Mouse (Mus musculus) stomach, embryonic 15.5 days (tissue): ENCODE data around the gene Hjurp. TPM values are rescaled to one million over a fixed set of nuclear protein-coding genes. Genes with fewer than 3 reads are reported as not detected.
A peak's percentile ranks its signal among the peaks of the same experiment; 100 is the strongest.

ENCODE experiments used
- ATAC-seq: fragments of 200-750 bp; cut with Nextera tagmentation; 2 replicates; pipeline ENCODE4 v1.8.0; 2017; ENCODE audit warnings: low read depth, moderate number of reproducible peaks, moderate TSS enrichment; ENCODE audit not compliant: insufficient read depth, low FRiP score
- H3K27ac ChIP-seq: fragments of 300-500 bp; sonication (generic); 2 replicates; pipeline ENCODE4 v1.5.1; 2015; ENCODE audit warnings: mild to moderate bottlenecking, inconsistent platforms
- H3K27me3 ChIP-seq: fragments of 300-500 bp; sonication (generic); replicated peaks from 2 replicates; pipeline ENCODE4 v1.6.1; 2015; ENCODE audit warnings: inconsistent platforms
- H3K36me3 ChIP-seq: fragments of 300-500 bp; sonication (generic); 2 replicates; pipeline ENCODE4 v1.6.1; 2015; ENCODE audit warnings: inconsistent platforms
- H3K4me1 ChIP-seq: fragments of 300-500 bp; sonication (generic); 2 replicates; pipeline ENCODE4 v1.6.1; 2015; ENCODE audit warnings: inconsistent platforms
- H3K4me2 ChIP-seq: fragments of 300-500 bp; sonication (generic); 2 replicates; pipeline ENCODE4 v1.6.1; 2015; ENCODE audit warnings: mild to moderate bottlenecking, inconsistent platforms
- H3K4me3 ChIP-seq: fragments of 300-500 bp; sonication (generic); replicated peaks from 2 replicates; pipeline ENCODE4 v1.5.1; 2015; ENCODE audit warnings: inconsistent platforms
- H3K9ac ChIP-seq: fragments of 300-500 bp; sonication (generic); 2 replicates; pipeline ENCODE4 v1.6.1; 2015; ENCODE audit warnings: inconsistent platforms
- H3K9me3 ChIP-seq: fragments of 300-500 bp; sonication (generic); 2 replicates; pipeline ENCODE4 v1.6.1; 2016; ENCODE audit warnings: inconsistent platforms
- WGBS: fragments of 180-500 bp; shearing (Covaris S2); methylation state at CpG from one replicate; pipeline ENCODE4 v1.1.7; 2015; 5-methylcytosine and 5-hydroxymethylcytosine counted together
- polyA plus RNA-seq: library from polyadenylated mRNA; unstranded; fragments of >200 nt; fragmentation: Nextera tagmentation; extraction: Ambion mirVana; gene quantifications from 2 replicates; pipeline ENCODE4 v1.2.1, GENCODE M21; 2015

Gene Hjurp
- polyA plus RNA-seq, 1 experiment from 2014 or later, result 162 TPM

DNA sequence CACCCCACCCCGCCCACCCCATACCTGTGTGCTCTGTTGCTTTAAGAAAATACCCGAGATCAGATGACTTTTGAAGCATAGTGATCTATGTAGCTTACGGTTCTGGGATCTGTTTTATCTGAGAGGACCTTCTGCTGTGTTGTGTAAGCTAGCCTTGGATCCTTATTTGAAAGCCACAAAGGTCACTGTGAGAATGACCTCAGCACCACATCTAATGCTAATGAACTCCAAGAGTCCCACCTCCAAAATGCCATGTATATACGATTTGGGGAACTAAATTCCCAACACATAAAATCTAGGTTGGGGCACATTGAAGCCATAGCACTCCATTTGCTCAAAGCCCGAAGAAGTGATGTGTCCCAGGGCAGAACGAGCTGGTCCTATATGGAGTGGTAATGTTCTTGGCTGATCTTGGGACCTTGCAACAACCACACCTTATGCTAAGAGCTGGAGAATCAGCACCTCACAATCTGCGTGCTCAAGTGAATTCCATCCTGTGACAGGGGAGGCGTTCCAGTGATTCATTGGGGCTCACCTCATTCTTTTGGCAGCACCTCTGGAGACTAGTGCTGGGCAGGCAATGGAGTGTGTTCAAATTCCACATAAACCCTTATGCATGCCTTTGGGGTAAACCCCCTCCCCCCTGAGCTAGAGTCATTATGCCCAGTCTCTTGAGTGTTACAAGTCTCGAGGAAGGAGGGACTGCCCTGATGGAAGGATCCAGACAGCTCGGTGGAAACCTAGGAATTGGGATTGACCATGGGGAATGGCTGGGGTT is 20.4 kb downstream of the Hjurp start:
- WGBS, result 74% methylated on average over 10 of the region's 10 CpGs
- Histone ChIP-seq H3K36me3 (peaks cover 20% of the 10 kb centered on the region), H3K4me3 (no peak overlapping the region), H3K4me1 (peaks cover 7% of the 10 kb centered on the region; the same call in 1 of the 2 replicates), H3K9me3 (no peaks in the 10 kb centered on the region), H3K9ac (no peak overlapping the region), H3K4me2 (no peak overlapping the region), H3K27ac (no peak overlapping the region), H3K27me3 (no peaks in the 10 kb centered on the region)
- no peak for ATAC-seq

DNA sequence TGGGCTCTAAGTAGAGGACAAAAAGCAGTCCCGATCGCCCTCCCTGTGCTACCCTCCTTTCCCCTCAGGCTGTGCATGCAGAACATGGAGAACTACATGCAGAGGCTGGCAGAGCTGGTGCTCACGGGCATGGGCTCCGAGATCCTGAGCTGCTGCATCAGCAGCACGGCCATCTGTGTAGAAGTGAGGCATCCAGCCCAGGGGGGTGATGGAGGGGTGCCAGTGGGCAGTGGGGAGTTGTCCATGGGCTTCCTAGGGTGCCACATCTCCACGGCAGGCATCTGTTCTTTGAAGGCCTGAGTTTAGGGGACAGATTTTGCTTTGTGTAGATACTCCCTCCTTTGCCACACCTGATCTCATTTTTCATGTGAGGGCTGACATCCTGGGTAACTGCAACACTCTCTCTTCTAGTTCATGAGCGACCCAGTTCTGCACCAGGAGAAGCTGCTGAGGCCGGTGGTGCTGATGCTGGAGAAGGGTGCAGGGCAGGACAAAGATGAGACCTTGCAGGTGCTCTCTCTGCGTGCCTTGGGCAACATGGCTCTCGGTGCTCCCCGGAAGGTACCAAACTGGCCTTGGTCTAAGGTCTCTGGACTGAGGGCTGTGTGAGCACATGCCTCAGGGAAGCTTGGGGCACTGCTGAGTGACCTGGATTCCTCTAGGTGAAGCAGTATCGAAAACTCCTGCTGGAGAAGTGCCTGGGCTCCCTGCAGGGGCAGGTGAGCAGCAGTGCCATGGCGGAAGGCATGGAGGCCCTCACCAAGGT is 21.3 kb downstream of the Hjurp start:
- no peak for ATAC-seq
- WGBS, result 76% methylated on average over 13 of the region's 13 CpGs

DNA sequence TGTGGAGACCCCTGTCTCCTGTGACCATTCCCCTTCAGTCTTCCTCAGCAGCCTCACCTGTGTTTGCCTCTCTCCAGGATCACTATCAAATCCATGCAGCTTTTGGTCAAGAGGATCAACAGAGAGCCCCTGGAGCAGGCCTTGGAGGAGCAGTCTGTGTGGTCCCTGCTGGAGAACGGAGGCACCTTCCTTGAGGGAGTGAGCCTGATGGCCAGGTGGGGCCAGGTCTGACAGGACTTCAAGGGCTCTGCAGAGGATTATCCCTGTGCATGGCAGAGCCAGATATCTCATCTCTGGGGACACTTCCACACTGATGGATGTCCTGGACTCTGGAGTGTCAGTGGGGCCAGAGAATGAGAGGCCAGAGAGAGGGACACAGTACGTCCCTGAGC is 22.0 kb downstream of the Hjurp start:
- WGBS, result 51% methylated on average over 2 of the region's 2 CpGs
- ATAC-seq, result no peak
- H3K4me3 ChIP-seq, result no peak overlapping the region

More for the DNA sequence above, 21.3 kb downstream of the Hjurp start:
- Histone ChIP-seq H3K4me2 (no peak overlapping the region), H3K9me3 (no peaks in the 10 kb centered on the region), H3K27me3 (no peaks in the 10 kb centered on the region), H3K9ac (no peak overlapping the region), H3K4me1 (no peaks in the 10 kb centered on the region), H3K36me3 (peaks cover 11% of the 10 kb centered on the region; the same call in 1 of the 2 replicates), H3K4me3 (no peak overlapping the region), H3K27ac (no peak overlapping the region)

DNA sequence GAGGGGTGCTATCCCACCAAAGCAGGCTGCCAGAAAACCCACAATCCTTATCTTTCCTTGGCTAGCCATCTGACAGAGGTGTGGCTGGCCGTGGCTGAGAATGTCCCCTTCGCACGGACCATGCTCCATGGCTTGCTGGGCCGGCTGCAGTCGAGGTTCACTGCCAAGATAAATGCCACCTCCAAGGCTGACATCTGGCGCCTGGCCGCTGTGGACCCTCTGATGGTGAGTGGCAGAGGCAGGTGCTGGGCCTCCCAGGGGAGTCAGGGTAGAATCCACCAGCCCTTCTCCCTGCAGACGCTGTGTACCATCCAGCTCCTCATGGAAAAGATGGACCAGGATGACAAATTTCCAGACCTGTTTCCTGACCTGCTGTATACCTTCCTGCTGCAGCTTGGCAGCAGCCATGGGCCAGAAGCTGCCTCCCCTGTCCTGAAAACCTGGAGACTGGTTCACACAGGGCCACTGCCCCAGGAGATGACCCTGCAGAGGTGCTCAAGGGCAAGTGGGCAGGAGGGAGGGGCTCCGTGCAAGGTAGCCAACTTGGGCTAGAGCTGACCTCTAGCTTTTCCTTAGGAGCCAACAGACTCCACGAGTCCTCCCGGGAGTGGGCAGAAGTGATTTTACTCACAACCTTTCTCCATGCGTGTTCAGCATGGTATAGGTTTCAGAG is 22.5 kb downstream of the Hjurp start:
- Histone ChIP-seq H3K27me3 (no peaks in the 10 kb centered on the region), H3K4me3 (no peak overlapping the region), H3K9ac (no peak overlapping the region), H3K9me3 (0 out of 2 replicates have a peak, but pooled peaks cover 4% of the 10 kb centered on the region), H3K27ac (no peak overlapping the region), H3K36me3 (no peaks in the 10 kb centered on the region), H3K4me1 (no peaks in the 10 kb centered on the region), H3K4me2 (no peak overlapping the region)
- ATAC-seq, result no peak
- 86% methylated on average over 12 of the region's 12 CpGs for WGBS

More for the DNA sequence above, 22.0 kb downstream of the Hjurp start:
- H3K27me3 ChIP-seq, result no peaks in the 10 kb centered on the region
- H3K4me1 ChIP-seq, result no peaks in the 10 kb centered on the region
- no peak overlapping the region for H3K4me2 ChIP-seq
- H3K9ac ChIP-seq, result no peak overlapping the region
- H3K27ac ChIP-seq, result no peak overlapping the region
- no peaks in the 10 kb centered on the region for H3K9me3 ChIP-seq
- peaks cover 4% of the 10 kb centered on the region; the same call in 1 of the 2 replicates for H3K36me3 ChIP-seq

DNA sequence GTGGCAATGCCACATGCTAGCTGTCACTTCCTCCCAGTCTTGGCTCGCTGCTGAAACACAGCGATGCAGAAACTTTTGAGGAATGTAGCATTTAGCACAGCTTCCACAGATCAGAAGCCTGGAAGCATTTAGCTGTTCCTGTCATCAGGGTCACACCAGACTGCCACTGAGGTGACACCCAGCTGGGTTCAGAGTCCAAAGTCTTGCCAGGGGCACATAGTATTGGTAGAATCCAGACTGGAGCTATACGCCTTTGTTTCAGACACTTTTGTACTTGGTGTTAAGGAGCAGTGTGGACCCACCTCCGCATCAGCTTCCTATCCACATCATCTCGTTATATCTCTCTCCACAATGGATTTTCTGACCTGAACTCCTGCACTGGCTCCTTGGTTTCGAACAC is 23.9 kb downstream of the Hjurp start:
- Histone ChIP-seq H3K9me3 (peaks cover 11% of the 10 kb centered on the region; the same call in 1 of the 2 replicates), H3K27me3 (no peaks in the 10 kb centered on the region), H3K4me1 (no peaks in the 10 kb centered on the region), H3K9ac (no peak overlapping the region), H3K27ac (no peak overlapping the region), H3K36me3 (no peaks in the 10 kb centered on the region), H3K4me2 (no peak overlapping the region), H3K4me3 (no peak overlapping the region)
- 74% methylated on average over 6 of the region's 6 CpGs for WGBS
- no peak for ATAC-seq

DNA sequence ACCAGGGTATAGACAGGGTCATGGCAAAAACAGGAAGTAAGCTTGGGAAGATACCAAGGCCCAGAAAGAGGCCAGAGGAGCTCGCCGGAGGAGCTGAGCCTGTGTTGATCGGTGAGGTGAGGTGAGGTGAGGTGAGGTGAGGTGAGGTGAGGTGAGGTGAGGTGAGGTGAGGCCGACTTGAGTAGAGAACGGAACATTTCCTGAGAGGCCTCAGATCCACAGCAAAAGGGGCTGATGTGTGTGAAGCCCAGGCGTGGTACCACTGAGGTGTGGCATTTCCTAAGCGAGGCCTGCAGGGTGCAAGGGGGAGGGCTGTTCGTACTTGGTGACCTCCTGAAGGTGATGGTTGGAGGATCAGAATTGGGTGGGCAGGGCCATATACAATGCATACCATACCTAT is 24.3 kb downstream of the Hjurp start:
- H3K27ac ChIP-seq, result no peak overlapping the region
- ATAC-seq, result no peak
- H3K4me2 ChIP-seq, result no peak overlapping the region
- peaks cover 11% of the 10 kb centered on the region; the same call in 1 of the 2 replicates for H3K9me3 ChIP-seq
- H3K36me3 ChIP-seq, result no peaks in the 10 kb centered on the region
- H3K4me1 ChIP-seq, result no peaks in the 10 kb centered on the region
- H3K9ac ChIP-seq, result no peak overlapping the region
- 71% methylated on average over 8 of the region's 8 CpGs for WGBS
- no peaks in the 10 kb centered on the region for H3K27me3 ChIP-seq
- no peak overlapping the region for H3K4me3 ChIP-seq

DNA sequence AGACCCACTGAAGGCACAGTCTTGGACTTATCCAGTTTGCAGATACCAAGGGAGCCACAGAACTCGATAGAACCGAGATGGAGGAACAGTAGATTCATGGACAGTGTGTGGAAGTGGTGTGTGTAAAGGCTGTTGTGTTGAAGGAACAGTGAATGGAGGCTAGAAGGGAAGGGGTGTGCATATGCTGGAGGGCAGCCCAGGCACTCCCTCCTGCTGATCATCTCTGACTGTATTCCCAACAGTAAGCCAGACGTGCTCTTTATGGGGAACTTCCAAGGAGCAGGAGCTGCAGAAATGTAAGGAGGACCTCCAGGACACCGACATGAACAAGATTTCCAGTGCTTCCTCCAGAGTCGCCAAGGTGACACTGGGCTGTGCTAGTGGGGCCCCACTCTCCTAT is 27.4 kb downstream of the Hjurp start:
- no peak overlapping the region for H3K9ac ChIP-seq
- no peak overlapping the region for H3K4me2 ChIP-seq

DNA sequence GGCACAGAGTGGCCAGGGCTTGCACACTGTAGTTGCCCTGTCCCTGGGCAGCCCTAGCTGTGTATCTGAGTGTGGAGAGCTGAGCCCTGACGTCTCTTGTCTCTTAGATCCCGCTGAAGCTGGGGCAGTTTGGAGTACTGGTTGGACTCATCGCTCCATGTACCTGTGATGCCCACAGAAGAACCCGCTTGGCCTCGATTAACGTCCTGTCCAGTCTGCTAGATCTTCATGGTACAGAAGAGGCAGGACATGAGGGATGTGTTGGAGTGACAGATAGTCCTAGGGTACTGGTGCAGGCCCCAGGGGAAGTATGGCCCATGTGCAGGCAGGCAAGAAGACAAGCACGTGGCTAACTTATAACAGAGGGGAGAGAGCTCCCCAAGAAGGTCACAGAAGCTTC is 27.8 kb downstream of the Hjurp start:
- Histone ChIP-seq H3K4me1 (no peaks in the 10 kb centered on the region), H3K9ac (no peak overlapping the region), H3K27me3 (no peaks in the 10 kb centered on the region), H3K27ac (no peak overlapping the region), H3K4me3 (no peak overlapping the region), H3K36me3 (no peaks in the 10 kb centered on the region), H3K9me3 (peaks cover 15% of the 10 kb centered on the region; the same call in 1 of the 2 replicates), H3K4me2 (no peak overlapping the region)
- ATAC-seq, result peak; percentile 1; the same call in 1 of the 2 replicates
- WGBS, result 75% methylated on average over 7 of the region's 7 CpGs

More for the DNA sequence above, 27.4 kb downstream of the Hjurp start:
- no peaks in the 10 kb centered on the region for H3K4me1 ChIP-seq
- ATAC-seq, result no peak
- 79% methylated on average over 5 of the region's 5 CpGs for WGBS
- no peak overlapping the region for H3K27ac ChIP-seq
- no peaks in the 10 kb centered on the region for H3K27me3 ChIP-seq
- no peak overlapping the region for H3K4me3 ChIP-seq
- H3K36me3 ChIP-seq, result no peaks in the 10 kb centered on the region
- peaks cover 15% of the 10 kb centered on the region; the same call in 1 of the 2 replicates for H3K9me3 ChIP-seq

DNA sequence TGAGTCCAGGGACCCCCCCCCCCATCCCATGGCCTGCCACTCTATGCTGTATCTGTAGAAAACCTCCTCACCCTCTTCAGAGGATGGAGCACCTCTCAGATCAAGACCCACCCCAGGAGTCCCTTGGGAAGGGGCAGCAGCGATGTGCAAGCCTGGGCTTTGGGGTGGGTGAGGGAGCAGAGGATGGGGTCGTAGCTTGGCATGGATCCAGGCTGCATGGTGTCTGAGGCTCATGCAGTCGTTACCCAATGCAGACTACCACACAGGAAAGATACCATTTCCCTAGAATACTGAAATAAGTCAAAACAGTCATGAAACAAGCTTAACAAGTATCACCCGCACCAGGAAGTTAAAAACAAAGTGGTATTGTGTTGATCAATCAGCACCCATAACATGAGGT is 28.8 kb downstream of the Hjurp start:
- no peak overlapping the region for H3K4me2 ChIP-seq
- no peak for ATAC-seq
- WGBS, result 64% methylated on average over 4 of the region's 4 CpGs
- no peak overlapping the region for H3K4me3 ChIP-seq
- H3K36me3 ChIP-seq, result no peaks in the 10 kb centered on the region
- H3K9ac ChIP-seq, result no peak overlapping the region
- peaks cover 15% of the 10 kb centered on the region; the same call in 1 of the 2 replicates for H3K9me3 ChIP-seq
- H3K27me3 ChIP-seq, result no peaks in the 10 kb centered on the region
- H3K4me1 ChIP-seq, result no peaks in the 10 kb centered on the region
- H3K27ac ChIP-seq, result no peak overlapping the region

DNA sequence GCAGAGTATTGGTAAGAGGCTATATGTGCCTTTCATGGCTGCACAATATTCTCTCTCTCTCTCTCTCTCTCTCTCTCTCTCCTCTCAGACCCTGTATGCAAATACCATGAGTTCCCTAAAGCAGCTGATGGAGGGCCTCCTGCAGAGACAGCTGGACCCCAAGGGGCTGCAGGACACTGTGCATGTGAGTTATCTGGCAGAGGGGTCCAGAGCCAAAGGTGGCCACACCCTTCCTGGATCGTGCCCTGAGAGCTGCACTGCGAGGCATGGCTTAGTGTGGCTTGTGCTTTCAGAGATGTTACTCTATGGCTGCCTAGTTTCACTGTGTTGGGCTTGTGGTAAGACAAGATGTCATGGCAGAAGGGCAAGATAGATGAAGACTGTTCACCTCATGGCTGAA is 29.8 kb downstream of the Hjurp start:
- Histone ChIP-seq H3K4me2 (no peak overlapping the region), H3K9ac (no peak overlapping the region), H3K9me3 (peaks cover 15% of the 10 kb centered on the region; the same call in 1 of the 2 replicates), H3K4me3 (no peak overlapping the region), H3K27ac (no peak overlapping the region), H3K27me3 (no peaks in the 10 kb centered on the region), H3K4me1 (no peaks in the 10 kb centered on the region), H3K36me3 (no peaks in the 10 kb centered on the region)
- WGBS, result 42% methylated on average over 2 of the region's 2 CpGs
- ATAC-seq, result no peak

DNA sequence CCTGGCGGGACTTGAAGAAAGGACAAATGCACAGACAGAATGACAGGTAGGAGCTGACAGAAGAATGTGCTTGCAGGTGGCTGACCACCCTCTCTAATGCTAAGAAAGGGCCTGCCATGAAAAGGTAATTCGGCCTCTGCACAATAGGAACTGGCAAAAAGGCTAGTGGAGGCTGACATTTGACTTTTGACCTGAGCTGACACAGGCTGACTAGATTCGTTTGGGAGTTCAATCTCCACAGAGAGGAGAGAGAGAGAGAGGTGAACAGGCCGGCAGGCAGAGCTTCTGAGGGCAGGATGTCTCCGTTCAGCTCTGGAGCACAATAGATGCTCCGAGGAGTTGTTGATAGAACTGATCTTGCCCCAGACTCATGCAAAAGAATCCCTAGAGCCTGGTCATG is 31.0 kb downstream of the Hjurp start:
- Histone ChIP-seq H3K27ac (no peak overlapping the region), H3K4me3 (no peak overlapping the region), H3K9me3 (peaks cover 15% of the 10 kb centered on the region; the same call in 1 of the 2 replicates), H3K4me2 (no peak overlapping the region), H3K27me3 (no peaks in the 10 kb centered on the region), H3K36me3 (no peaks in the 10 kb centered on the region), H3K4me1 (no peaks in the 10 kb centered on the region), H3K9ac (no peak overlapping the region)
- no peak for ATAC-seq
- WGBS, result 42% methylated on average over 6 of the region's 6 CpGs
